Mouse (Mus musculus) frontal cortex, postnatal 25 days (tissue): Measurements from ENCODE around the gene Arl5b.

Experiments
- DNase-seq, 2 experiments: peaks; one replicate each; pipeline ENCODE4 v3.0.0; 2022; ENCODE audit warnings: low spot score in 2 of 2

Arl5b gene

GRCm38 (mm10) chr2:15111808-15112440 lies 62.7 kb downstream of the Arl5b start:
- DNase-seq, result no peak

DNA sequence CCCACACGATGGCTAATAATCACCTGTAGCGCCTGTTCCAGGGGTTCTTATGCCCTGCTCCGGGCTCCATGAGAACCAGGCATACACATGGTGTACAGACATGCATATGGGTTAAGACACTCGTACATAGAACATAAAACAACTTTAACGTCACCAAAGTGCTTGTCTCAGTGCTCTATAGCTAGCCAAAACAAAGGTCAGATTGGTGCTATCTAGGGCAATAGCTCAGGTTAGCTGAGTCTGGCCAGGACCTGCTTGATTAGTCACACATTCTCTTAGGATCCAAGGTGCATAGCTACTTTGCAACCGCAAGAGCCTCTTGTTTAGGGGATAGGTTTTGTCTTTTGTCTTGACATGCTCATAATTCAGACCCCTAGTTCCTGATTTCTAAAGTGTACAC lies 63.5 kb downstream of the Arl5b start:
- DNase-seq, result no peak

DNA sequence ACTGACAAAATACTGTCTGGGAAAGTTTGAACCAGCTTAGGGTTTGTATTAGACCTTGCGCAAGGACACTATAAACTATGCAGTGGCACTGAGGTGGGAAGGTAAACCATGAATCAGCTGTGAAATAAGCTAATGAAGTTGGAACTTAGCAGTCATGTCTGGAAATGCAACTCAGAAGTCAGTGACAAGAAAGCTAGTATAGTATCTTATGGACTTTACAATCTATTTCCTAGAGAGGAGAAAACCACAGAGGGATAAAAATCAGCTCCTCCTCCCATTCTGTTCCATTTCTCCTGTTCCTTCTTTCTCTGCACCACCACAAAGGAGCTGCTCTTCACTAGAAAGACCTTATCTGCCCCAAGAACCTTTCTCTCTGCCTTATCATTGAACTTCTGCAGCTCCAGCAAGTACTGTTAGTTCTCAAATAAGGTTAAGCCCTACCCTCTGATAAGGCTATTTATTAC lies 72.1 kb downstream of the Arl5b start:
- DNase-seq, result no peak
